Mouse (Mus musculus) embryo, embryonic 10.5 days (tissue): ENCODE results near the gene Wipf1.

Experiments used
- DNase-seq: peaks from one replicate; pipeline ENCODE4 v3.0.0-alpha.2; 2015; ENCODE audit warnings: low spot score

Gene Wipf1

DNA sequence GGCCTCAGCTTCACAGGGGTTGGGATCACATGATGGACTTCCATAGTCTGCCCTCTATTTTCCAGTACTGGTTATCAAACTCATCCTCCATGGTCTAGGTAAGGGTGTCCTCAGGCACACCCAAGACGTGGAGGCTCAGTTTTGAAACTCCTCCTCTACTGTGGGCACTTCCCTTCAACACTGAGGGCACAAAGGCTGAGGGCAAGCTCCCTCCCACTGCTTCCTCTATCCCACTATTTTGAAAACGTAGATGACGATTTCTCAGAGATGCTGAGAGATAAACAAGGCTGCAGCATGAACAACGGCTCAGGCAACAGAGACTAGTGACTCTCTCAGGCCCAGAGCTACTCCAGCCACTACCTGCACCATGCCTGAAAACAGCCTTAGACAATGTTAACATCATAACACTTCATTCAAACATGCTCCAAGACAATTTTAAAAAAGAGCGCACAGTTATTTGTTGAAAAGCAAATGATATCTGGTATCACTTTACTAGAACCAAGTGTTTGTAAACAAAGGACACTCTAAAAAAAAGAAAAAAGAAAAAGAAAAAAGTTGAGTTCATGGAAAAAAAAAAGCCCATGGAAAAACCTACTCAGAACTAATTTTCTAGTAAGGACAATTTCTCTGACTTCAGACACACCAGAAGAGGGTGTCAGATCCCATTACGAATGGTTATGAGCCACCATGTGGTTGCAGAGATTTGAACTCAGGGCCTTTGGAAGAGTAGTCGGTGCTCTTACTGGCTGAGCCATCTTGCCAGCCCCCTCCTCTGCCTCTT, 62.3 kb downstream of the Wipf1 start:
- DNase-seq = no peak

DNA sequence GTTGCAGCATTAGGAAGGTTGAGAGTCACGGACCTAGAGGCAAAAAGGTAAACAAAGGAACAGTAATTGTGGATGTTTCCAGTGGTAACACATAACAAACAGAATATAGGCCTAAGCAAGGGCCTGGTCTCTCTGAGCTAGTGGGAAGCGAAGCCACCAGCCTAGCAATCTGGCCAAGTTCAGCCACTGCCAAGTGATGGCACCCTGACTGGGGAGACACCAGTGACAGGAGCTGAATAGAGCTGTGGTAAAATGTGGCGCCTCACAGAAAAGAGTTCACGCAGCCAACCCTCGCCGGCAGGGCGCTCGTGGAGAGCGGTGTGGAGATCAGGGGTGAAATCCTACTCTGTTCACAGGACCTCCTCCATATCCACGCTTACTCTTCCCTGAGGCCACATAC, 63.1 kb downstream of the Wipf1 start:
- DNase-seq = no peak

DNA sequence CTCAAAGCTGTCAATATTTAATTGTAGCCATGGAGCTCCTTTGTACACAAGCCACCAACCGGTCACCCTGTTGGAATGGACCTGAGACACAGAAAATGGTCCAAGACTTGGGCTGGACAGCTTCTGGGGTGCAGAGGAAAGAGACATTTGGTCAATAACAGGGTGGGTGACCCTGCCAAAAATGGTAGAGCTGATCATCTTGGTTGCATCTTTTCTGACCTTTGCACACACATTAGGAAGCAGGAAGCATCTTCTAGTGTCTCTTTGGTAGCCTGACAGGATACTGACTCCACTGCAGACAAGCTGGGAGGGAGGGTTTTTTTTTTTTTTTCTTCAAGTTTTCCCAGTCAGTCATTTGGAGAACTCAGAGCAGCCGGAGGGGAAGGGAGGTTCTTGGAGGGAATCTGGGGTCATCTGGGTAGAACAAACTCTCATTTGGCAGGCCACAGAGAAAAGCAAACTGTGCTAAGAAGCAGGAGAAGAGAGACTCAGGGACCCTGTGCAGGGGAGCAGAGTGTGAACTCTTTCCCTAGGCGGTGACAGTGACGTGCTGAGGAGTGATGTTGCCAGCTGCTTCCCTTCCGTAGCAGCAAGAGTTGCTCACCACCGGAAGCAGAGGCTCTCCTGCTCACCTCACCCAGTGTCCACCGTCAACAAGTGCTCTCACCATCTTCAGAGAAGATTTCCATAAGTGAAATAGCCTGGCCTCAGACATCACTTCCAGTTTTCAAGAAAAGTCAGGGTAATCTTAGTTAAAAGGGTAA, 65.9 kb downstream of the Wipf1 start:
- DNase-seq = no peak

DNA sequence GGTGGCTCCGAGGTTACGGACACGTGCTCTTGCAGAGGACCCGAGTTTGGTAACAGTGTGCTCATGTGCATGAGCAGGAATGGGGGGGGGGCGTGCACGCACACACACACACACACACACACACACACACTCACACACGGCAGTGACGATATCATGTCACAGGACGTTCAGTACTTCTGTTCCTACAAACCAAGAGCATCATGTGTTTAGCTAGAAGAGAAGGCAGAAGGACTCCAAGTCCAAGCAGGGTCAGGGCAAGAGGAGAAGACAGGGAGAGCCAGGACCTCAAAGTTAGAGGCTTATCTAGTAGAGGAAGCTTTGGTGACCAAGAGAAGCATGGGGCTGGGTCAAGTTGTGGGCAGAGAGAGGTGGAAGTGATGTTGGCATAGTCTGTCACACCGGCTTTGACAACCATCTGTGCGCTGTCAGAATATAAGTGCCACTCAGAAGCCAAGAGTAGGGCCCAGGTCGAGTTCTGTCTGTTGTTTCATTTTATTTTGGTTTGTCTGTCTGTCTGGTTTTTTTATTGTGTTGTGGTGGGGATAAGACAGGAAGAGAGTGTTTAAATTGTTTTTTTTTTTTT, 66.7 kb downstream of the Wipf1 start:
- DNase-seq = no peak

DNA sequence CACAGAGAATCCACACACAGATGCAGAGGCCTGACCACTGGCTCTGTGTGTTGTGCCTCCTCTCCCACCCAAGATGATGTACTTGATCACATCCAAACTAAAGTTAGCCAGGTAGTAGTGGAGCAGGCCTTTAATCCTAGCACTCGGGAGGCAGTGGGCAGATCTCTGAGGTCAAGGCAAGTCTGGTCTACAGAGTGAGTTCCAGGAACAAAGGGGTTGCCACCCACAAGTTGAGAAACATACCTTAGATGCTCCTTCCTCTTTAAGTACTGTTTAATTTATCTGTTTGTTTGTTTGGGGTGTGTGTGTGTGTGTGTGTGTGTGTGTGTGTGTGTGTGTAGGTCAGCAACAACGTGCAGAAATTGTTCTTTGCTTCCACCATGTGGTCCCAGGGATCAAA, 67.3 kb downstream of the Wipf1 start:
- no peak for DNase-seq

DNA sequence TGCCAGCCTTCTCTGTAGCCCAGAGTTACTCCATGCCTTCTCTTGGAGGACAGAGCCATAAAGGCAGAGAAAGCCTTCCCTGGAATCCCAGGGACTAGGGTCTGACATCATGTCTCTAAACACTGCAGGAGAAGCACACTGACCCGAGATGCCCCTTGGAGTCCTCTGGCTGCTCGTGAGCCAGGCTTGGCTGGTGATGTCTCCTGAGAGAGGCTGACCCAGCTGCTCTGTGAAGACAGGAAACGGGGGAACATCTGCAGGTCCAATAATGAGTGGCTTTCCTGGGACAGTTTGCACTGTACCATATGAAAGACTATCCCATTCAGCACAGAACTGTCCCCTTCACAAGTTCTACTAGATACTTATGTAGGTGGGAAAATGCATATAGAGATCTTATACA, 69.4 kb downstream of the Wipf1 start:
- peak; percentile 18 for DNase-seq

DNA sequence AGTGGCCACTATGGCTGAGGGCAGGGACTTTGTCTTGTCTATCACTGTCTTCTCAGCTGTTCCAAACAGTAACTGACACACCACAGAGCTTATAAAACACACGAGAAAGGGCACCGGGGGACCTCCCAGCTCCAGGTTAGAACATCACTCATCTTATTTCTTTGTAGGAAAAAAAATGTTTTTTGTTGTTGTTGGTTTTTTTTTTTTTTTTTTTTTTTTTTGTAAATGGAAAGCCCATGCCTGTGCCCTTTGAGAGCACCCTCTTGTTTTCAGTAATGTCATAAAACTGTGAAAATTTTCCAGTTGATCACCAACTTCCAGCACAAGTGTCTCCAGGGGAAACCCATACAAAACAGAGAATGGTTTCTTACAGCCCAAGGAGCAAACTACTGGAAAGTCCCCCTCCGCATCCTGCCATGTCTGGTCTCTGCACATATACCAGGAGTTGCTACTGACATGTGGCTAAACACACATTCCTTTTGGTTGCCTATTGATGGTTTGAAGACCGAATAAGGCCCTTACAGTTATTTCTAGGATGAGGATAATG, 69.9 kb downstream of the Wipf1 start:
- no peak for DNase-seq

DNA sequence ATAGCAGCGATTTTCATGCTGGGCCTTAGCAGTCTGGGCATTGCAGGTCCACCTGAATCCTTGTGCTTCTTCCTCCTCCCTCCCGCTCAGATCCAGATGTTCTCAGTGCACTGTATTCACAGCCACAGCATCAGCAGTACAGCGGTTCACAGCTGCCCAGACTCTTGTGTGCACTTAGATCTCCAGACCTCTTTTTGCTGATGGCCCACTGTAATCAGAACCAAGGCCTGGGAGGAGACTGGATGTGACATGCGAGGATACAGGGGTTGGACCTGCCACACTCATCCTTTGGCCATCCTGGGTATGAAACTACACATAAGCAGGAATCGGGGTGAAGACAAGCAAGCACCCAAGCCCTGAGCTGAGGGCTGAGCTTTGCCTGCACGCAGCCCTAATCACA, 72.6 kb downstream of the Wipf1 start:
- no peak for DNase-seq

DNA sequence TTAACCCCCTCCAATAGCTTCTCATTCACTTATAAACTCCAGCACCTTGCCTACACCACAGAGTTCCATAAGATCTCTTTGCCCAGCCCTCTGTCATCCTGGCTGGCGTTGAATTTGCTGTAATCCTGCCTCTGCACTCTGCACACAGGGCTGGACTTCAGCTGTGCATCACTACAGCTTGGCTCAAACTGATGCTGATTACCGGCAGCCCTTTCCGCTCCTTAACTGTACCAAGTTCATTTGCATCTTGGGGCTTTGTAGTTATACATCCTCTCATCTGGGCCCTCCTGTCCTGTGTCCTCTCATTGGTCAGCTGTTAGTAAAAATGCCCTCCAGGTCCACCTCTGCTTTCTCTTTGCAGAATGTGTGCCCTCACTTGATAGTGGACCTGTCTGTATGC, 73.4 kb downstream of the Wipf1 start:
- no peak for DNase-seq

DNA sequence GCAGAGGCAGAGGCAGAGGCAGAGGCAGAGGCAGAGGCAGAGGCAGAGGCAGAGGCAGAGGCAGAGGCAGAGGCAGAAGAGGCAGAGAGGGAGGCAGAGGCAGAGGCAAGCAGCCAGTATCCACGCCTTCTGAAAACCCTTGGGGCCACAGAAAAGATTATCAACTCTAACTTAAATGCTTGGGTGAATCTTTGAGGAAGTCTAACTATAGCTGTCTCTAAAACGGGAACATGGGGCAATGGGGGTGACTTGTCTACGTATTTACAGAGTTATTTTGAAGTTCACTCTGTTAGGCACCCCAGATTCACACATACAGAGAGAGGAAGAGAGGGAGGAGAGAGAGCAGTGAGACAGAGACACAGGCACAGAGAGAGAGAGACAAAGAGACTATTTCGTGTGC, 74.0 kb downstream of the Wipf1 start:
- DNase-seq = no peak

DNA sequence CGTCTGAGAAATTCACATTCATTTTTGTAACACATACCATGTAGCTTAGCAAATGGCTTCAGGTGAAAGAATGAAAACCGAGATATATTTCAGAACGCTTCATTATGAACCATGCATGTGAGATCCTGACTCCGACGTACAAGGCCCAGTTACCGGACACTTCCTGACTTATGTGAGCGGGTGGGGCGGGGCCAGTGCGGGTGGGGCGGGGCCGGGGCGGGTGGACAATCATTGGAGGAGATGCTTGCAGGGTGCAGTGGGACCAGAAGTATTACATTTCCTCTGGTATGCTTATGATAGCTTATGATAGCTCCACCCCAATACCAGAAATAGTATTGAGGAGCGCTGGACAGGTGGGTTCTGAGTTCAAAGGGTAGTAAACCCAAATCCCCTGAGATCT, 74.9 kb downstream of the Wipf1 start:
- no peak for DNase-seq

DNA sequence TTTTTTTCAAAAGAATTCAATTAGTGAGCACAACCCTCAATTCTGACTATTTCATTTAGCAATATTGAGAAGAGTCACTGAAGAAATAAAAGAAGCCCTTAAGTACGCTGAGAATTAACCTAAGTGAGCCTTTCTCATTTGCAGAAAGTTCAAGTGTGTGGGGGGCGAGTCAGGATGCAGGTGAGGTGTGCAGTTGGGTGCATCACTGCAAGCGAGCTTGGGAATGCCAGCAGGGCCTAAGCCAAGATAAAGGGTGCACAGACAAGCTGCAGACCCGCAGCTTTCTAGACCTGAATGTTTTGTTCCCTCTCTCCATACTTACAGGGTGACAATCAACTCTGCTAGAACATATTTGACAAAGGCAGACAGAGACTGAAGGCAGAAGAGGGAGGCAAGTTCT, 75.3 kb downstream of the Wipf1 start:
- DNase-seq = no peak

DNA sequence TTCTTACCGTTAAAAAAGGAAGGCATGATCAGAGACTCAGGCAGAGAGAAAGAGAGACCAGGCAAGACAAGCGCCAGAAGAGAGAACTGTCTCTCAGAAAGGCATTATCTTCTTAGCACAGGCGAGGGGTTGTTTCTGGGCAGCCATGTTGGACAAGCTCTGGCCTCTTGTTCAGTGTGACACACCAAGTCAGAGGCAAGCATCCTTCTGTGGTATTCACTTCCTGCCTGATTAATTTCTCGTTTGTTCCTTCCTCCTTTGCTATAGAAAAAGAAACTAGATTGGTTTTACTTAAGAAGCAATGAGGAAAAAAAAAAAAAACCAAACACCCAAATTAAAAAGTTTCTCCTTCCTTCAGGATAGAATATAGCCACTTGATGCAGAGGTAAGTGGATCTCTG, 75.8 kb downstream of the Wipf1 start:
- DNase-seq = no peak

DNA sequence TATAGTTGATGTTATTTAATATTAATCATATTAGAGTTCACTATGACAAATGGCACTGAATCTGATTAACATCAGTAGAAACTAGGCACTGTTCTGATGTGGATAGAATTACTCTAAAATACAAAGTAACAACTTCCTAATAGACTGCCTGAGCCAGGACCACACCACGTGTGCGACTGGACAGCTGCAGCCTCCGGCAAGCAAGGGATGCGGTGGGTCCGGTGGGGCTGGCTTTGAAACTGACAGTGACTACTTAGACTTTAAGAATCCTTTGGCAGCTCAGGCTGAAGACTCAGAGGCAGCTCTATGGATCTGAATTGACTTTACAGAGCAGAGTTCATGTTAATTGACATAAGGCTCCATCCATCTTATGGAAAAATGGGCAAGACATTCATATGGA, 76.4 kb downstream of the Wipf1 start:
- no peak for DNase-seq

DNA sequence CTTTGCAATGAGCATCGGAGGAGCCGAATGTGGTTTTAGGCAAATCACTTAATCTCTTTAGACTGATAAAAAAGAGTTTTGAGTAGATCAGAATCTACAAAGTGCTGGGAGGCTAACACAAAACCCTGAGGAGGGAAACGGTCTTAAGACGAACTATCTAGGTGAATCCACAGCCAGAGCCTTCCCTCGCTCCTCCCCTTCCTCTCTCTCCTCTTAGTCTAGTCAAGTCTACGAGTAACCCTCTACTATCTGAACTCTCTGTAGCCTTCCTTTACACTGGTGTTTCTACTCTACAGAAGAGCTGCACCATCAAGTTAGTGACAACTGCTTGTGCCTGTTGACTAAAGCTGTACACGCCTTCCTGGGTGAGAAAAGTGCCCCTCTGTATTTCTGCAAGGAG, 77.0 kb downstream of the Wipf1 start:
- no peak for DNase-seq

DNA sequence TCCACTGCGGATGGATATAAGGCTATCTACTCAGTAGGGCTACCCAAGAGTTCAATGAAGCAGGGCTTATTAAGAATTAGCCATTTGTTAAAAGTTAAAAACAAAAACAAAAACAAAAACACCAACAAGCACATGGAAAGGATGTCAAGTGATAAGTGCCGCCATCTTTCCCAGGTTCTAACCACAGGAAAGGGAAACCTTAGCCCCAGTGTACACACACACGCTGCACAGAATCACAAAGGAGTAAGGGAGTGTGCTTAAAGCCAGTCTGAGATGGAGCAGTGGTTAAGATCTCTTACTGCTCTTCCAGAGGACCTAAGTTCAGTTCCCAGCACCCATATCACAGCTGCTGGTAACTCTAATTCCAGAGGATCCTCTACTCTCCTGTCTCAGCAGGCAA, 78.0 kb downstream of the Wipf1 start:
- no peak for DNase-seq

DNA sequence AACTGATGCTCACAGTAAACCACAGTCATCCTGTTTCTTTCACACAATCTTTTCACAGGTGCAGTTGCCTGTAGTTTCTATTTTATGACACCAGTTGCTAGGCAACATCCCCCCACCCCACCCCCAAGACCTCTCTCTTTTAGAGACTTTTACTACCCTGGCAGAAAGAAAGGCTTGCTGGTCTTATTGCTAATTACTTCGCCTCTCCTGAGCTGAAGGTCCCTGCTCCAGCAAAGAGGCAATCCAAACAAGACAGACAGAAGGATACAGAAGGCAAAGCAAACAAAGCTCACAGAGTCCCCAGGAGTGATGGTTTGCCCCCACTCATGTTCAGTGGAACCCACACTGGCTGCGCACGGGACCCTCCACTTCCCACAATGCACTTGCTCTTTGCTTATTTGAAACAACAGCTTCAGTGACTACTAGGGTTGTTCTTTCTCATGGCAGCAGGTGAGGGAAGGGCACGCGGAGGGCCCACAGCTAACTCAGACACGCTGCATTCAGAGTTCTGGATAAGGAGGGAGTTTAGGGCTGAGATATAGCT, 79.3 kb downstream of the Wipf1 start:
- DNase-seq = peak; percentile 51

DNA sequence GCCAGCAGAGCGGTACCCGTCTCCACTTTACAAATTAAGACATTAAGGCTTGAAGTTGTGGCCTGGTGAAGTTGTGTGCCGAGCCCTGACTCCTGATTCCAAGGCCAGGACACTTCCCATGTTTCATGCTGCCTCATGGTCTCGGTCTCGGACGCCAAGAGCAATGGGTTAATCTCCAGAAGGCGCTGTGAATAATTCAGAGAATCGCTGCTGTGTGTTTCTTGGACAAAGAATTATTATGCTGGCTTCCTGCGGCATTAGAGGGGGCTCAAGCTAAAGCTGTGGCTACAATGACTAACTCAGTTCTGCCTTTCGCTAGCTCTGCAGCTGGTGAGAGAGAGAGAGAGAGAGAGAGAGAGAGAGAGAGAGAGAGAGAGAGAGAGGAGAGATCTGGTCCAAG, 85.5 kb downstream of the Wipf1 start:
- DNase-seq = no peak

DNA sequence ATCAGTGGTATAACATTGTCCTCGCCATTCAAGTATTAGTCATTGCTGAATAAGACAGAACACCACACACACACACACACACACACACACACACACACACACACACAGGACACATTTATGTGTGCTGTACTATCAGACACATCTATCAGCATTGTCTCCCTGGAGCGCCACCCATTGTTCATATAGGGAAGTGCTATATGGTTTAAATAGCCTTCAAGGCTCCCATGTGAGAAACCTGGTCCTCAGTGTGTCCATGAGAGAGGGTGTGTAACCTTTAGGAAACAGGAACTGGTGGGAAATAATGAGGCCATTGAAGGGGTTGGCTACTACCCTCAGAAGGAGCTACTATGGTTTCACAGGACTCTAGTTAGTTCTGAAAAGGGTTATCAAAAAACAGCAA, 87.5 kb downstream of the Wipf1 start:
- DNase-seq = no peak

DNA sequence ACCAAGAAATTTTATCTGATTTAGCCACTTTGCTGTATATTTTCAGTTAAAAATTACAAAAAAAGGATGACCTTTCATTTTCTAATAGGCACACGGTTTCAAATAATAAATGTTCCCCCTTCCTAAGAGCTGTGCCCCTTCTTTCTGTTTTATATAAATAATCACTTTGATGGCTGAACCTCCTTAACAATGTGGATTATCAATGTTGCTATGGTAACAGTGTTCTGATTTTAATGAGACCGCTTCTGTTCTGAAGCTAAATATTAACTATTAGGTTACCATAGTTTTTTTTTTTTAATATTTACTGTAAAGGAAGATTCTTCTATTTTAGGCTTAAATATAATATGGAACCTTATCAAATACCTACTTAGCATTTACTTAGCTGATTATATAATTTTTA, 89.2 kb downstream of the Wipf1 start:
- no peak for DNase-seq

DNA sequence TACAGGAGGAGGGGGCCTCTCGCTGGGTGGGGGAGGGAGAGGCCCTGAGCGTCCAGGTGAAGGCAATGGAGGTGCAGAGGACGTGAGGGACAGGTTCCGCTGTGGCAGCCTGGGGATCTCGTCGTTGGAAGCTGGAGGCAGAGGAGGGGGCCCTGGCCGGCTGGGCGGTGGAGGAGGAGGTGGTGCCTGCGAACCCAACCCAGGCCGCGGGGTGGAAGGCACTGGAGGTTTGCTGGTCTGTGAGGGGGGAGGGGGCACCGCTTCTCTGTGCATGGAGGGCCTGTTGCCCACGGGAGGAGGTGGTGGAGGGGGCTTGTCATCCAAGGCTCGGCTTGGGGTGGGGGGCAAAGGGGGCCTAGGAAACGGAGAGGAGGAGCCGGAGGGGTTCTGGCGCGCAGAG, 92.6 kb downstream of the Wipf1 start:
- no peak for DNase-seq

DNA sequence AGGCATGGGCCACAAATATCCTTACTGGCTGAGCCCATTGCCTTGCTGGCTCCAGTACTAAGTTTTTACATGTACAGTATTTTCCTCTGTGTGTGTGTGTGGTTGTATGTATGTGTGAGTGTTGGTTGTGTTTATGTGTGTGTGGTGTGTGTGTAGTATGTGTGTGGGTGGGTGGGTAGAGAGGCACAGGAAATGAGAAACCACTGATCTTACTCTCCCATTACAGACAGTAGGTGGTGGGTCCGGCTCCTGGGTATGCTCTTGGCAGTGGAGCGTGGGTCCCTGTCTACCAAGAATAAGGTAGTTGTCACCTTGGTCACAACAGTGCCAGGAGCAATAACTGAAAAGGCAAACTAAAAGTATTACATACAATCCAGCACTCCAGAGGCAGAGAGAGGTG, 93.7 kb downstream of the Wipf1 start:
- no peak for DNase-seq

DNA sequence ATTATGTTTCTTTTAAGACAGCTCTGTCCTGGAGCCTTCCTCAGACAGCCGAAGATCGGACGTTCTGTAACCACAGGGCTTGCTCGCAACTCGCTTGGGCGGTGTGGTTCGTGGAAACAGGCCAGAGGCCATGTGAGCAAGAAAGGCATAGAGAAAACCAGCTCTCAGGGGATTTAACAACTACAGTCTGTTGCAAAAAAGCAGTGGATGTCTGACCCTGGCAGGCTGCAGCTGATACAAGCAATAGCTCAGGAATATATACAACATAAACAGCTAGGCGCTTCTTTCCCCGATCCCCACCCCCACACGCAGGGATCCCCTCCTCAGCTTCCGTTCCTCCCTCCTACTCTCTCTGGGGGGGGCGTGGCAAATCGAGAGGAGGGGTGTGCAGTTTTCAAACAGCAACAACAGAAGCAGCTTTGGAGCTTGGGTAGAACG, 97.6 kb downstream of the Wipf1 start:
- DNase-seq = peak; percentile 58
